Mouse (Mus musculus): Measurements from ENCODE around the gene Col23a1. TPM values are rescaled to one million over a fixed set of nuclear protein-coding genes. Genes with fewer than 3 reads are reported as not detected.

Col23a1 gene
- polyA plus RNA-seq, 1 experiment from 2014 or later = 5.2 TPM

GRCm38 (mm10) chr11:51617693-51618092, 328.0 kb downstream of the Col23a1 start:
- Histone ChIP-seq H3K9ac (replicated peaks; ENCODE audit: low read depth, low read length) (no peak overlapping the region), H3K27me3 (ENCODE audit: control insufficient read depth, insufficient read depth, low read length) (no peaks in the 10 kb centered on the region), H3K4me1 (ENCODE audit: control insufficient read depth, insufficient read depth, low read length) (peaks cover 10% of the 10 kb centered on the region), H3K27ac (ENCODE audit: low read depth, low read length) (no peak overlapping the region), H3K9me3 (ENCODE audit: control insufficient read depth, low read length) (no peaks in the 10 kb centered on the region), H3K36me3 (ENCODE audit: control insufficient read depth, insufficient read depth, low read length) (peaks cover 7% of the 10 kb centered on the region), H3K4me2 (ENCODE audit: low read depth, low read length) (no peak overlapping the region), H3K4me3 (ENCODE audit: low read depth, low read length) (no peak overlapping the region)
- no peak for ATAC-seq (ENCODE audit: low read depth)
- WGBS = 2% methylated on average over 4 of the region's 4 CpGs

GRCm38 (mm10) chr11:51618894-51619408, 329.2 kb downstream of the Col23a1 start:
- 0 out of 2 replicates have a peak overlapping the region, but pooled peaks have one; percentile 3 for H3K9ac ChIP-seq (replicated peaks; ENCODE audit: low read depth, low read length)
- H3K4me3 ChIP-seq (ENCODE audit: low read depth, low read length) = peak overlapping the region; percentile 75
- H3K27ac ChIP-seq (ENCODE audit: low read depth, low read length) = peak overlapping the region; percentile 16; the same call in 1 of the 2 replicates
- no peaks in the 10 kb centered on the region for H3K27me3 ChIP-seq (ENCODE audit: control insufficient read depth, insufficient read depth, low read length)
- peaks cover 20% of the 10 kb centered on the region for H3K36me3 ChIP-seq (ENCODE audit: control insufficient read depth, insufficient read depth, low read length)
- 59% methylated on average over 8 of the region's 8 CpGs for whole genome bisulfite sequencing
- peaks cover 10% of the 10 kb centered on the region for H3K4me1 ChIP-seq (ENCODE audit: control insufficient read depth, insufficient read depth, low read length)
- peak; percentile 42 for ATAC-seq (ENCODE audit: low read depth)
- H3K9me3 ChIP-seq (ENCODE audit: control insufficient read depth, low read length) = no peaks in the 10 kb centered on the region
- peak overlapping the region; percentile 91 for H3K4me2 ChIP-seq (ENCODE audit: low read depth, low read length)

- Histone ChIP-seq H3K9me3 (ENCODE audit: control insufficient read depth, low read length) (no peaks in the 10 kb centered on the region), H3K36me3 (ENCODE audit: control insufficient read depth, insufficient read depth, low read length) (peaks cover 26% of the 10 kb centered on the region), H3K4me3 (ENCODE audit: low read depth, low read length) (peak within 1 kb of the TSS; percentile 75), H3K27ac (ENCODE audit: low read depth, low read length) (peak within 1 kb of the TSS; percentile 16; the same call in 1 of the 2 replicates), H3K4me2 (ENCODE audit: low read depth, low read length) (peak within 1 kb of the TSS; percentile 91), H3K27me3 (ENCODE audit: control insufficient read depth, insufficient read depth, low read length) (no peaks in the 10 kb centered on the region), H3K9ac (replicated peaks; ENCODE audit: low read depth, low read length) (peak within 1 kb of the TSS; percentile 67), H3K4me1 (ENCODE audit: control insufficient read depth, insufficient read depth, low read length) (peaks cover 10% of the 10 kb centered on the region)
- ATAC-seq (ENCODE audit: low read depth) = peak; percentile 95
- under 1% methylated on average over 51 of the region's 51 CpGs for WGBS
Measured at GRCm38 (mm10) chr11:51619409-51620060, 329.8 kb downstream of the Col23a1 start, which contains the start of gene Nhp2. Gene Nhp2 (plus strand): TSS chr11:51619735.

- 3% methylated on average over 11 of the region's 11 CpGs for WGBS
- Histone ChIP-seq H3K27me3 (ENCODE audit: control insufficient read depth, insufficient read depth, low read length) (no peaks in the 10 kb centered on the region), H3K4me2 (ENCODE audit: low read depth, low read length) (peak overlapping the region; percentile 91), H3K36me3 (ENCODE audit: control insufficient read depth, insufficient read depth, low read length) (peaks cover 31% of the 10 kb centered on the region), H3K9me3 (ENCODE audit: control insufficient read depth, low read length) (no peaks in the 10 kb centered on the region), H3K4me3 (ENCODE audit: low read depth, low read length) (peak overlapping the region; percentile 75), H3K27ac (ENCODE audit: low read depth, low read length) (no peak overlapping the region), H3K4me1 (ENCODE audit: control insufficient read depth, insufficient read depth, low read length) (peaks cover 10% of the 10 kb centered on the region), H3K9ac (replicated peaks; ENCODE audit: low read depth, low read length) (peak overlapping the region; percentile 67)
- ATAC-seq (ENCODE audit: low read depth) = no peak
Measured at GRCm38 (mm10) chr11:51620084-51620483, 330.4 kb downstream of the Col23a1 start.

DNA sequence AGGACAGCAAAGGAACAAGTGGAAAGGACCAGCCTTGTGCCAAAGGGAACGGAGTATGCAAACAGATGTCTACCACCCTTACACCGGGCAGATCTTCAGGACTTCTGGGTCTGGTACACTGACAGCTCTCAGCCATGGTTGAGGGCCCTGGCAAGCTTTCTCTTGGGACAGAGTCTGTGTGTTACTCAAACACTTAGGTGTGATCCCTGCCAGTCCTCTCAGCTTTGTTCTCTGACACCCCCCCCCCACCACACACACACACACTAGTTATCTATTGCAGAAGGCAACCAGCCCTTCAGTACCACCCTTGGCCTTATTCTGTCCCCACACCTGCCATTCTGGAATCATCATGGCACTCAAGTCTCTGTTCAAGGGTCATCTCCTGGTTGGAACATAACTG, 332.1 kb downstream of the Col23a1 start:
- Histone ChIP-seq H3K36me3 (ENCODE audit: control insufficient read depth, insufficient read depth, low read length) (peaks cover 43% of the 10 kb centered on the region), H3K4me2 (ENCODE audit: low read depth, low read length) (no peak overlapping the region), H3K4me1 (ENCODE audit: control insufficient read depth, insufficient read depth, low read length) (peaks cover 7% of the 10 kb centered on the region), H3K9me3 (ENCODE audit: control insufficient read depth, low read length) (no peaks in the 10 kb centered on the region), H3K27ac (ENCODE audit: low read depth, low read length) (no peak overlapping the region), H3K4me3 (ENCODE audit: low read depth, low read length) (no peak overlapping the region), H3K27me3 (ENCODE audit: control insufficient read depth, insufficient read depth, low read length) (no peaks in the 10 kb centered on the region), H3K9ac (replicated peaks; ENCODE audit: low read depth, low read length) (no peak overlapping the region)
- ATAC-seq (ENCODE audit: low read depth) = no peak
- WGBS = 96% methylated on average over 2 of the region's 2 CpGs

- H3K9ac ChIP-seq (replicated peaks; ENCODE audit: low read depth, low read length) = no peak overlapping the region
- H3K4me2 ChIP-seq (ENCODE audit: low read depth, low read length) = no peak overlapping the region
- ATAC-seq (ENCODE audit: low read depth) = no peak
- no peaks in the 10 kb centered on the region for H3K27me3 ChIP-seq (ENCODE audit: control insufficient read depth, insufficient read depth, low read length)
- no peak overlapping the region for H3K4me3 ChIP-seq (ENCODE audit: low read depth, low read length)
- H3K36me3 ChIP-seq (ENCODE audit: control insufficient read depth, insufficient read depth, low read length) = peaks cover 54% of the 10 kb centered on the region
- WGBS = 88% methylated on average over 7 of the region's 7 CpGs
- peaks cover 7% of the 10 kb centered on the region for H3K4me1 ChIP-seq (ENCODE audit: control insufficient read depth, insufficient read depth, low read length)
- no peaks in the 10 kb centered on the region for H3K9me3 ChIP-seq (ENCODE audit: control insufficient read depth, low read length)
- H3K27ac ChIP-seq (ENCODE audit: low read depth, low read length) = no peak overlapping the region
Measured at GRCm38 (mm10) chr11:51622971-51623491, 333.3 kb downstream of the Col23a1 start.

DNA sequence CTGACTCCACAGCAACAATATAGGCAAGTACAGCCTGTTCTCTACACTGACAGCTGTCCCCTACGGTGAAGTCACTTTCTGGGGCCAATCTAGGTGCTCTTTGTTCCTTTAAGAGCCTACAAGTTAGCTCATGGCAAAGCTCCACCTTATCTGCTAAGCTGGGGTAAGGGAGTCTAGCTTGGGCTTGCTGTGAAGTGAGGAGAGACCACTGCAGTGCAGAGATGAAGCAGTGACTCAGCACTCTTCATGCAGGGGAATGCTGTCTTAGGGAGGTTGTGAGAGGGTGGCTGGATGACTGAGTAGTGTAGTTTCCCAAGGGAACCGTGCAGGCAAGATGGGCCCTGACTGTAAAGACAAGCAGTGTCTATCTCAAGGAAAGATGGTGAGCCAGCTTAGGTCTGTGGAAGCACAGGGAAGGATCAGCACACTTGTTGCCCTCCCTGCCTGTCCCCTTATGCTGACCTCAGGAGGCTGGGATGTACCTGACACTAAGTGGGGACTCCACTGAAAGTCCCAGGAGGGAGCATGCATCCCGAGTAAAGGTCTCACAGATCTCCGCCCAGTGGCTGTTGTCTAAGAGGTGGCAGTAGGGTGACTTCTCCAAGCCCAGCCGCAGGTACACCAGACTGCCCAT, 335.6 kb downstream of the Col23a1 start:
- Histone ChIP-seq H3K4me3 (ENCODE audit: low read depth, low read length) (no peak overlapping the region), H3K27me3 (ENCODE audit: control insufficient read depth, insufficient read depth, low read length) (no peaks in the 10 kb centered on the region), H3K27ac (ENCODE audit: low read depth, low read length) (no peak overlapping the region), H3K36me3 (ENCODE audit: control insufficient read depth, insufficient read depth, low read length) (peaks cover 63% of the 10 kb centered on the region), H3K4me2 (ENCODE audit: low read depth, low read length) (no peak overlapping the region), H3K9me3 (ENCODE audit: control insufficient read depth, low read length) (no peaks in the 10 kb centered on the region), H3K9ac (replicated peaks; ENCODE audit: low read depth, low read length) (no peak overlapping the region), H3K4me1 (ENCODE audit: control insufficient read depth, insufficient read depth, low read length) (peaks cover 4% of the 10 kb centered on the region)
- WGBS = 83% methylated on average over 5 of the region's 5 CpGs
- no peak for ATAC-seq (ENCODE audit: low read depth)

DNA sequence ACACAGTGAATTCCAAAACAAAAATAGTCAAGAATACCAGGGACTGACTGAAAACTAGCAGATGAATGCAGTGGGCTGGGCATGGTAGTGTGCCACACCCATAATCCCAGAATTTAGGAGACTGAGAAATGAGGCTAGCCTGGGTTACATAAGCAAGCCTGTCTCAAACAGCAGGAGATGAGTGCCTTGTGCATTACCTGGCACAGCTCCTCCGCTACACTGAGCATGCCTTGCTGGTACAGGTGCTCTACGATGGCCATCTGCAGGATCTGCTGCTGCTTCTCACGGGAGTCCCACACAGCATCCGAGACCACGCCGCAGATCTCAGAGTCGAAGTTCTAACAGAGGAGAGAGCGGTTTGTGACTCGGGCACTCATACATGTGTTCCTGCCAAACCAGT, 337.7 kb downstream of the Col23a1 start:
- no peak overlapping the region for H3K9ac ChIP-seq (replicated peaks; ENCODE audit: low read depth, low read length)
- no peak overlapping the region for H3K4me2 ChIP-seq (ENCODE audit: low read depth, low read length)
- H3K9me3 ChIP-seq (ENCODE audit: control insufficient read depth, low read length) = no peaks in the 10 kb centered on the region

DNA sequence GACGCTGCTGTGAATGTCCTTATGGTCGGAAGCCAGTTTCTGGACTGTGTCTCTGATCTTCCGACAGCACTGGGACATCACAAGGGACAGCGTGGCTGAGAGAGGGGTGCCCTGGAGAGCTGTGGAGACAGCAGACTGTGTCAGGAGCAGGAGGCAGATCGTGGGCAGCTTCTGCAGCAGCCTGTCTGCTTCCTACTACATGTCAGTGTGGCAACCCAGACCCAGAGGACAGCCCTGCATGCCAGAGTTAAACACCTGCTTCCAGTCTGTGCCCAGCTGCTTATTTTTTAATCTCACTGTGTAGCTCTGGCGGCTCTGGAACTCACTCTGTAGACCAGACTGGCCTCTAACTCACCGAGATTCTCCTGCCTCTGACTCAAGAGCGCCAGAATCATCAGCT, 338.2 kb downstream of the Col23a1 start:
- H3K36me3 ChIP-seq (ENCODE audit: control insufficient read depth, insufficient read depth, low read length) = peaks cover 53% of the 10 kb centered on the region

More for the DNA sequence above, 337.7 kb downstream of the Col23a1 start:
- no peaks in the 10 kb centered on the region for H3K27me3 ChIP-seq (ENCODE audit: control insufficient read depth, insufficient read depth, low read length)
- no peaks in the 10 kb centered on the region for H3K4me1 ChIP-seq (ENCODE audit: control insufficient read depth, insufficient read depth, low read length)
- WGBS = 94% methylated on average over 9 of the region's 9 CpGs
- ATAC-seq (ENCODE audit: low read depth) = no peak
- H3K4me3 ChIP-seq (ENCODE audit: low read depth, low read length) = no peak overlapping the region
- H3K36me3 ChIP-seq (ENCODE audit: control insufficient read depth, insufficient read depth, low read length) = peaks cover 58% of the 10 kb centered on the region
- no peak overlapping the region for H3K27ac ChIP-seq (ENCODE audit: low read depth, low read length)

More for the DNA sequence above, 338.2 kb downstream of the Col23a1 start:
- H3K9me3 ChIP-seq (ENCODE audit: control insufficient read depth, low read length) = no peaks in the 10 kb centered on the region
- 92% methylated on average over 8 of the region's 8 CpGs for WGBS
- H3K27ac ChIP-seq (ENCODE audit: low read depth, low read length) = no peak overlapping the region
- H3K9ac ChIP-seq (replicated peaks; ENCODE audit: low read depth, low read length) = no peak overlapping the region
- no peak for ATAC-seq (ENCODE audit: low read depth)
- H3K4me2 ChIP-seq (ENCODE audit: low read depth, low read length) = no peak overlapping the region
- no peaks in the 10 kb centered on the region for H3K4me1 ChIP-seq (ENCODE audit: control insufficient read depth, insufficient read depth, low read length)
- H3K27me3 ChIP-seq (ENCODE audit: control insufficient read depth, insufficient read depth, low read length) = no peaks in the 10 kb centered on the region
- no peak overlapping the region for H3K4me3 ChIP-seq (ENCODE audit: low read depth, low read length)

Data from neural tube, embryonic 14.5 days (tissue).